Mouse (Mus musculus) small intestine, adult 2 months (tissue): ENCODE results near the gene Adgb. TPM values are rescaled to one million over a fixed set of nuclear protein-coding genes. Genes with fewer than 3 reads are reported as not detected.

Experiments
- H3K27ac ChIP-seq: fragments of 200-500 bp; 2 replicates; pipeline ENCODE4 v1.5.1; 2012; ENCODE audit warnings: low read depth, low read length, control low read depth, inconsistent platforms; ENCODE audit not compliant: insufficient read depth
- H3K27me3 ChIP-seq: fragments of 200-500 bp; 2 replicates; pipeline ENCODE4 v1.6.1; 2012; ENCODE audit warnings: mild to moderate bottlenecking, moderate library complexity, low read length, inconsistent platforms; ENCODE audit not compliant: control insufficient read depth, insufficient read depth
- H3K36me3 ChIP-seq: fragments of 200-500 bp; 2 replicates; pipeline ENCODE4 v1.6.1; 2012; ENCODE audit warnings: mild to moderate bottlenecking, low read length, control low read depth, inconsistent platforms; ENCODE audit not compliant: control insufficient read depth, insufficient read depth
- H3K4me1 ChIP-seq: fragments of 200-500 bp; 2 replicates; pipeline ENCODE4 v1.6.1; 2012; ENCODE audit warnings: low read length, inconsistent platforms, mixed read lengths; ENCODE audit not compliant: control insufficient read depth, insufficient read depth, insufficient read length
- H3K4me3 ChIP-seq: fragments of 200-500 bp; 2 replicates; pipeline ENCODE4 v1.5.1; 2012; ENCODE audit warnings: low read depth, mild to moderate bottlenecking, control low read depth, inconsistent platforms, low read length, moderate library complexity
- CTCF ChIP-seq: fragments of 200-500 bp; IDR thresholded peaks from 2 replicates; pipeline ENCODE4 v1.5.1; 2012; ENCODE audit warnings: low read depth, mild to moderate bottlenecking, control low read depth, inconsistent platforms, low read length, moderate library complexity, mixed read lengths; ENCODE audit not compliant: insufficient replicate concordance, insufficient read length; ENCODE audit errors: extremely low read depth
- POLR2A ChIP-seq: fragments of 200-500 bp; IDR thresholded peaks from 2 replicates; pipeline ENCODE4 v1.6.1; 2012; ENCODE audit warnings: low read depth, mild to moderate bottlenecking, control low read depth, inconsistent platforms, low read length, moderate library complexity
- WGBS: fragments of 180-500 bp; shearing (Covaris S2); methylation state at CpG from one replicate; pipeline ENCODE4 v1.1.7; 2018; 5-methylcytosine and 5-hydroxymethylcytosine counted together
- polyA plus RNA-seq: library from polyadenylated mRNA; depleted of rRNA; stranded (reverse); fragments of >200 nt; gene quantifications from 2 replicates; pipeline ENCODE4 v1.2.3, GENCODE M21; 2012

The Adgb gene
- polyA plus RNA-seq, 1 experiment: not detected

DNA sequence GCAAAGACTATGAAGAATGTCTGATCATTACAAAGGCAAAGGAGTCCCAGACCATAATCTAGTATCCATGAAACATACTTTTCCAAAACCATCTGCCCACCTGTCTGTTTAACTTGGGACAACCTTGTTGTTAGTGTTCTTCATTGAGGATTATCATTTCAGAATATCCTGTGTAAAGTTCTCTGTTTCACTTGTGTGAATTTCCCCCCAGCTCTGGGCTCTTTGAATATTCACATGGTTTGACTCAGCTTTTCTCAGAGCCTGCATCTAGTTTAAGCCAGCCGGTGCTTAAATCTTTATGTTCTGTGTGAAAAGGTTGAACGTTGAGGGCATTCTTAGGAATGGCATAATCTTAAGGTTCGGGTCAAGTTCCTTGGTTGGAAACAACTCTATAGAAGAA lies 154.0 kb downstream of the Adgb start:
- no peak for TF ChIP-seq CTCF
- Histone ChIP-seq H3K36me3 (no peaks in the 10 kb centered on the region), H3K4me3 (no peak overlapping the region), H3K27me3 (no peaks in the 10 kb centered on the region), H3K4me1 (no peaks in the 10 kb centered on the region), H3K27ac (no peak overlapping the region)
- WGBS: 80% methylated on average over 3 of the region's 3 CpGs

DNA sequence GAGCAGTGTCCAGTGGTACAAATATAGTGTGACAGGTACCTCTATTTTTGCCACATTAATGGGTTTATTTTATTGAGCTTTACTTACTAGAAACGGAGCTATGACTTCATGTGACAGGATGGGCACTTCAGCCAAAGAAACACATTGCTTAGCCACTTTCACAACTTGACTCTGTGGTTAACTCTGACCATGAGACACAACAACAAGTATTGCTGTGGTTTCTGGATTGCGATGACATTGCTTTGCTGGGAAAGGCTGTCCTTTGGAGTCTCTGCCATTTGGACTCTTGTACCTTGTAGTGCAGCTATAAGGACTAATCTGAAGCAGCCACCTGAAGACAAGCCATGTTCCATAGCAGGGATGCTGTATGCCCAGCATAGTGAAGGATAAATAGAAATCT lies 156.5 kb downstream of the Adgb start:
- WGBS: 83% methylated on average over 2 of the region's 2 CpGs
- no peak for TF ChIP-seq POLR2A
- no peak for TF ChIP-seq CTCF
- H3K27me3 ChIP-seq: no peaks in the 10 kb centered on the region

DNA sequence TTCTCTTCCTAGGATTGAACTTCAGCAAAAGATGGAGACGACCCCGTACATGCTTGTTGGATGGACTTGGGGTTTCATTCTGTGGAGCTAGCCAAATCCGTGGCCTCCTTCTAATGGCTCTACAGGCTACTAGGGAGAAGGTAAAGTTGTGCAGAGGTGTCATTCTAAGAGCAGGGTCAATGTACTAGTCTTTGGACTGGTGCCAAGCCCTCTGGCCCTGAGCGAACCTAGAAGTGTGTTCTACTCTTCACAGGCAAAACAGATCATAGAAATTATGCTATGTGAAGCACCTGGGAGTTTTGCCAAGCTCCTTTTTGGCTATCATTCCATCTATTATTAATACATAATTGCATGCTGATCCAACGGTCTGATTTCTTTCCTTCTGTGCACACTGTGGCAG lies 157.6 kb downstream of the Adgb start:
- H3K4me3 ChIP-seq: no peak overlapping the region
- WGBS: 52% methylated on average over 5 of the region's 5 CpGs
- H3K36me3 ChIP-seq: no peaks in the 10 kb centered on the region
- H3K27me3 ChIP-seq: no peaks in the 10 kb centered on the region
- TF ChIP-seq POLR2A (no peak), CTCF (no peak)
- H3K4me1 ChIP-seq: no peaks in the 10 kb centered on the region
- no peak overlapping the region for H3K27ac ChIP-seq

More for the DNA sequence above, 156.5 kb downstream of the Adgb start:
- Histone ChIP-seq H3K27ac (no peak overlapping the region), H3K36me3 (no peaks in the 10 kb centered on the region), H3K4me3 (no peak overlapping the region), H3K4me1 (no peaks in the 10 kb centered on the region)

DNA sequence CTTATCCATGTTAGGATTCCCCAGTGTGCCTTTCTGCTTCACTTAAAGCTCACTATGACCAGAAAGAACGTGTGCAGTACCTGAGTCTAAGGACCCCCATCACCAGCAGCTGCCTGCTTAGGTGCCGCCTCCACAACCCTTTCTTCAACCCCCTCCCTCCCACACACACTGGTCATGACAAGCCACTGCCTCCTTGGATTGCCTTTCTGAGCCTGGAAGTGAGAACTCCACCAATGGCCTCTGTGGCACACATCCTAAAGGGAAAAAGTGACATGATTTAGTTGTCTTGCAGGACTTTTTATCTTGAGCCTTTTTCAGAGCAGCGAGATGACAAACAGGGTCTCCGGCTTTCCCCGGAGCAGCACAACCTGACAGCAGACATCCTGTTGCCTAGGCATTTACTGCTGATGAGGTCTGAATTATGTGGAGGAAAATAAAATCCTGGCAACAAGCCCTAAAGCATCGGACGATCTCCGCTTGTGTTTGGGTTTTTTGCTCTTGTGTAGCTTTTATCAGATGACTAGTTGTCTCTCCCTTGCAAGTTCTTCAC lies 162.2 kb downstream of the Adgb start:
- Histone ChIP-seq H3K36me3 (no peaks in the 10 kb centered on the region), H3K4me3 (no peak overlapping the region), H3K27ac (no peak overlapping the region), H3K27me3 (no peaks in the 10 kb centered on the region), H3K4me1 (peaks cover 9% of the 10 kb centered on the region; the same call in 1 of the 2 replicates)
- 67% methylated on average over 8 of the region's 8 CpGs for WGBS
- TF ChIP-seq POLR2A: no peak
- TF ChIP-seq CTCF: no peak

DNA sequence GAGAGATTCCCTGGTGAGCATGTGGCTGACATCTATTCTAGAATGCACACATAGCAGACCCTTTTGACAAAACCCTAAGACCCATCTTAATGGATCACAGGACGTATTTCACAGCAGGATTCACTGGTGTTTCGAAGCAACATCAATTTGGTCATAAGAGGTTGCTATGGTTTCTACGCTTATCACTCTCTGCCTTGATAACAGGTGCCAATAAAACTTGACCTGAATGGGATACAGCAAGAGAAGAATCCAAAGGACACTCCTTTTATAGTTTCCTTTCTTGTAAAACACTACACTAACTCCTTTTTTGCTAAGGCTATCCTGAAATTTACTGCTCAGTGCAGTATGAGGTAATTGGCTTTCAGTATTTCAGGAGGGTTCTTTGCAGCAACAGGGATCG lies 163.1 kb downstream of the Adgb start:
- Histone ChIP-seq H3K4me3 (no peak overlapping the region), H3K36me3 (no peaks in the 10 kb centered on the region), H3K27me3 (no peaks in the 10 kb centered on the region), H3K4me1 (peaks cover 9% of the 10 kb centered on the region; the same call in 1 of the 2 replicates), H3K27ac (no peak overlapping the region)
- WGBS: 30% methylated on average over 4 of the region's 4 CpGs
- TF ChIP-seq CTCF (no peak), POLR2A (no peak)

DNA sequence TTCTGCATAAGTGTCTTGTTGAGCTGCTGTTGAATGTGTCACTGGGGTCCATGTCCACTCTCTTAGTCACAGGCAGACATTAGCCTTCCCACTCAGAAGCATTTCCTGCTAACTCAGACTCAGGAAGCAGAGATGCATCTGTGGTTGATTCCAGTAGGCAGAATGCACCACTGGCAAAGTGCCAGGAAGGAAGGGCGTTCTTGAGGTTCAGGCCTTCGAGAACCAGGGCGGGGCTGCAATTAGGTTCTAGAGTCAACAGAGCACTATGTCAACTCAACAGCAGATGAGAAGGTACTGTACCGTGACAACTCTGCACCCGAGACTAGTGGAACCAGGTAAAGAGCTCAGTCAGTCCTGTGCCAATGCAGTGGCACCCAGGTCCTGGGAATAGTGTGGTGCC lies 164.7 kb downstream of the Adgb start:
- WGBS: 25% methylated on average over 5 of the region's 5 CpGs
- peaks cover 9% of the 10 kb centered on the region; the same call in 1 of the 2 replicates for H3K4me1 ChIP-seq

DNA sequence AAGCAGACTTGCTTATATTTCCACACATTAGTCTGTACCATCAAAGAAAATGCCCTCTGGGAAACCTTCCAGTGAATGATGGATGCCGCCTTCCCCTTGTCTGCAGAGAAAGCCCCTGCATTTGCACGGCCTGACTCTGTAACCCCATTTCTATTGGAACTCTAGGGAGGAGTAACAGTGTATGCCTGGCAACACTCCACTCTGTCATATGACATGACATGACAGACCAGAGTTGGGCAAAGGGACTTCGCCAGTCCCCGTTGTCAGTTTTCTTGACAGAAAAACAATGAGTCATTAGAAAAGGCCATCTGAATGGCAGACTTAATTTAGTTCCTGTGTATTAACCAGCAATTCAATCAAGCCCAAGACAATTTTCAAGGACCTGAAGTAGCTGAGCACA lies 167.8 kb downstream of the Adgb start:
- 84% methylated on average over 4 of the region's 4 CpGs for WGBS
- no peak for TF ChIP-seq CTCF
- TF ChIP-seq POLR2A: no peak
- H3K4me3 ChIP-seq: no peak overlapping the region

More for the DNA sequence above, 164.7 kb downstream of the Adgb start:
- TF ChIP-seq CTCF (no peak), POLR2A (no peak)
- Histone ChIP-seq H3K27ac (no peak overlapping the region), H3K4me3 (no peak overlapping the region), H3K27me3 (no peaks in the 10 kb centered on the region), H3K36me3 (no peaks in the 10 kb centered on the region)

DNA sequence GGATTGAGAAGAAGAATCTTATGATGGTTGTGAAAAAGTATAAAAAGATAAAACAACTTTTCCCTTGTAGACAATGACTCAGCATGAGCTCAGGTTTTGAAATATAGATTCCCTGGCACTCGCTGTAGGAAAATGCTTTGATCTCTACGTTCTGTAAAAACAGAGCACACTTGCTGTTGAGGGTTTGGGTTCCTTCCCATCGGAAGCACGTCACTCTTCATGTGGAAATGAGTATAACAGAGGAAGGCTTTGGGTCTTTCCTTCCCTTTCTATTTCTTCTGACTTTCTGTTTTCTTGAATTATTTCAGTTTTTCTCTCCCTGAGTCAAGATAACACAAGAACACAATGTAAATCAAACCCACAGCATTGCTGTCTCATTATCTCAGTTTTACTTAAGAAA lies 170.4 kb downstream of the Adgb start:
- H3K4me1 ChIP-seq: no peaks in the 10 kb centered on the region
- no peak overlapping the region for H3K27ac ChIP-seq
- H3K4me3 ChIP-seq: no peak overlapping the region
- no peaks in the 10 kb centered on the region for H3K36me3 ChIP-seq
- 44% methylated on average over 4 of the region's 4 CpGs for WGBS
- TF ChIP-seq CTCF (no peak), POLR2A (no peak)
- H3K27me3 ChIP-seq: no peaks in the 10 kb centered on the region

More for the DNA sequence above, 167.8 kb downstream of the Adgb start:
- no peaks in the 10 kb centered on the region for H3K27me3 ChIP-seq
- no peaks in the 10 kb centered on the region for H3K36me3 ChIP-seq
- H3K4me1 ChIP-seq: peaks cover 9% of the 10 kb centered on the region; the same call in 1 of the 2 replicates
- H3K27ac ChIP-seq: no peak overlapping the region
